Mouse (Mus musculus) limb, embryonic 11.5 days (tissue): ENCODE results near the gene Oca2. TPM values are rescaled to one million over a fixed set of nuclear protein-coding genes. Genes with fewer than 3 reads are reported as not detected.

Source experiments
- ATAC-seq: fragments of 200-750 bp; cut with Nextera tagmentation; 2 replicates; pipeline ENCODE4 v1.8.0; 2017; ENCODE audit warnings: low read depth; ENCODE audit not compliant: insufficient number of reproducible peaks, low FRiP score, low TSS enrichment
- DNase-seq: peaks from one replicate; pipeline ENCODE4 v3.0.0-alpha.2; 2015; ENCODE audit warnings: low spot score
- H3K27ac ChIP-seq: fragments of 300-500 bp; sonication (generic); replicated peaks from 2 replicates; pipeline ENCODE4 v1.5.1; 2014; ENCODE audit warnings: low read depth, mild to moderate bottlenecking, low read length
- H3K27me3 ChIP-seq: fragments of 300-500 bp; sonication (generic); 2 replicates; pipeline ENCODE4 v1.6.1; 2014; ENCODE audit warnings: mild to moderate bottlenecking, low read length, mixed read lengths; ENCODE audit not compliant: control insufficient read depth, insufficient read depth
- H3K36me3 ChIP-seq: fragments of 300-500 bp; sonication (generic); 2 replicates; pipeline ENCODE4 v1.6.1; 2014; ENCODE audit warnings: mild to moderate bottlenecking, low read length, moderate library complexity, mixed read lengths; ENCODE audit not compliant: control insufficient read depth, insufficient read depth
- H3K4me1 ChIP-seq: fragments of 300-500 bp; sonication (generic); 2 replicates; pipeline ENCODE4 v1.6.1; 2014; ENCODE audit warnings: low read length, mixed read lengths; ENCODE audit not compliant: control insufficient read depth, insufficient read depth
- H3K4me2 ChIP-seq: fragments of 300-500 bp; sonication (generic); 2 replicates; pipeline ENCODE4 v1.6.1; 2014; ENCODE audit warnings: low read depth, mild to moderate bottlenecking, moderate library complexity; ENCODE audit not compliant: severe bottlenecking
- H3K4me3 ChIP-seq: fragments of 300-500 bp; sonication (generic); 2 replicates; pipeline ENCODE4 v1.5.1; 2014; ENCODE audit warnings: low read depth, low read length
- H3K9ac ChIP-seq: fragments of 300-500 bp; sonication (generic); 2 replicates; pipeline ENCODE4 v1.6.1; 2014; ENCODE audit warnings: mild to moderate bottlenecking, low read length
- H3K9me3 ChIP-seq: fragments of 300-500 bp; sonication (generic); 2 replicates; pipeline ENCODE4 v1.6.1; 2016; ENCODE audit warnings: low read length; ENCODE audit not compliant: control insufficient read depth
- WGBS: fragments of 180-500 bp; shearing (Covaris S2); extraction: QIAGEN DNeasy Blood & Tissue Kit; methylation state at CpG from one replicate; pipeline ENCODE4 v1.1.7; 2014; 5-methylcytosine and 5-hydroxymethylcytosine counted together
- polyA plus RNA-seq: library from polyadenylated mRNA; unstranded; fragments of >200 nt; fragmentation: Nextera tagmentation; extraction: Ambion mirVana; gene quantifications from 2 replicates; pipeline ENCODE4 v1.2.1, GENCODE M21; 2014

Gene Oca2
- polyA plus RNA-seq, 1 experiment from 2014 or later: not detected

GRCm38 (mm10) chr7:56315630-56316529, 76.3 kb downstream of the Oca2 start:
- H3K36me3 ChIP-seq: no peaks in the 10 kb centered on the region
- H3K27me3 ChIP-seq: no peaks in the 10 kb centered on the region
- ATAC-seq (no peak), DNase-seq (no peak)
- WGBS: 62% methylated on average over 7 of the region's 7 CpGs
- no peak overlapping the region for H3K4me2 ChIP-seq
- H3K9me3 ChIP-seq: no peaks in the 10 kb centered on the region
- H3K27ac ChIP-seq: no peak overlapping the region
- H3K4me1 ChIP-seq: no peaks in the 10 kb centered on the region
- no peak overlapping the region for H3K4me3 ChIP-seq
- H3K9ac ChIP-seq: no peak overlapping the region

- Histone ChIP-seq H3K27me3 (no peaks in the 10 kb centered on the region), H3K4me3 (no peak overlapping the region), H3K9me3 (no peaks in the 10 kb centered on the region), H3K36me3 (no peaks in the 10 kb centered on the region), H3K4me2 (no peak overlapping the region), H3K4me1 (no peaks in the 10 kb centered on the region), H3K27ac (no peak overlapping the region), H3K9ac (no peak overlapping the region)
- ATAC-seq: no peak
- 55% methylated on average over 4 of the region's 4 CpGs for WGBS
- peak; percentile 25 for DNase-seq
Measured at GRCm38 (mm10) chr7:56327738-56328137, 88.2 kb downstream of the Oca2 start.

GRCm38 (mm10) chr7:56348528-56348927, 109.0 kb downstream of the Oca2 start:
- 49% methylated on average over 3 of the region's 3 CpGs for WGBS

GRCm38 (mm10) chr7:56356658-56357342, 117.2 kb downstream of the Oca2 start:
- 88% methylated on average over 4 of the region's 4 CpGs for WGBS
- H3K27ac ChIP-seq: no peak overlapping the region

More at GRCm38 (mm10) chr7:56348528-56348927, 109.0 kb downstream of the Oca2 start:
- DNase-seq: no peak
- ATAC-seq: no peak
- H3K36me3 ChIP-seq: no peaks in the 10 kb centered on the region
- H3K9ac ChIP-seq: no peak overlapping the region
- H3K27me3 ChIP-seq: no peaks in the 10 kb centered on the region
- no peak overlapping the region for H3K4me2 ChIP-seq
- H3K27ac ChIP-seq: no peak overlapping the region
- H3K4me3 ChIP-seq: no peak overlapping the region
- no peaks in the 10 kb centered on the region for H3K9me3 ChIP-seq
- no peaks in the 10 kb centered on the region for H3K4me1 ChIP-seq

GRCm38 (mm10) chr7:56381750-56382421, 142.3 kb downstream of the Oca2 start:
- no peaks in the 10 kb centered on the region for H3K4me1 ChIP-seq
- 86% methylated on average over 4 of the region's 4 CpGs for WGBS
- no peak overlapping the region for H3K4me2 ChIP-seq
- H3K27me3 ChIP-seq: no peaks in the 10 kb centered on the region
- H3K9me3 ChIP-seq: no peaks in the 10 kb centered on the region
- ATAC-seq (no peak), DNase-seq (no peak)
- no peak overlapping the region for H3K4me3 ChIP-seq
- H3K36me3 ChIP-seq: no peaks in the 10 kb centered on the region
- H3K27ac ChIP-seq: no peak overlapping the region
- no peak overlapping the region for H3K9ac ChIP-seq

More at GRCm38 (mm10) chr7:56356658-56357342, 117.2 kb downstream of the Oca2 start:
- no peaks in the 10 kb centered on the region for H3K36me3 ChIP-seq
- H3K4me3 ChIP-seq: no peak overlapping the region
- no peak overlapping the region for H3K9ac ChIP-seq
- no peaks in the 10 kb centered on the region for H3K27me3 ChIP-seq
- no peaks in the 10 kb centered on the region for H3K4me1 ChIP-seq
- DNase-seq (no peak), ATAC-seq (no peak)
- H3K4me2 ChIP-seq: no peak overlapping the region
- no peaks in the 10 kb centered on the region for H3K9me3 ChIP-seq

GRCm38 (mm10) chr7:56382706-56383105, 143.1 kb downstream of the Oca2 start:
- Histone ChIP-seq H3K27me3 (no peaks in the 10 kb centered on the region), H3K9ac (no peak overlapping the region), H3K9me3 (no peaks in the 10 kb centered on the region), H3K4me3 (no peak overlapping the region), H3K27ac (no peak overlapping the region), H3K4me1 (no peaks in the 10 kb centered on the region), H3K4me2 (no peak overlapping the region), H3K36me3 (no peaks in the 10 kb centered on the region)
- ATAC-seq: no peak
- WGBS: 83% methylated on average over 1 of the region's 1 CpGs
- DNase-seq: no peak

GRCm38 (mm10) chr7:56388295-56388694, 148.7 kb downstream of the Oca2 start:
- H3K27me3 ChIP-seq: no peaks in the 10 kb centered on the region
- ATAC-seq: no peak
- H3K4me1 ChIP-seq: no peaks in the 10 kb centered on the region
- DNase-seq: no peak
- H3K9me3 ChIP-seq: no peaks in the 10 kb centered on the region
- no peak overlapping the region for H3K4me3 ChIP-seq
- H3K9ac ChIP-seq: no peak overlapping the region
- 79% methylated on average over 2 of the region's 2 CpGs for WGBS
- no peaks in the 10 kb centered on the region for H3K36me3 ChIP-seq
- H3K4me2 ChIP-seq: no peak overlapping the region
- no peak overlapping the region for H3K27ac ChIP-seq

- no peak overlapping the region for H3K27ac ChIP-seq
- WGBS: 66% methylated on average over 6 of the region's 6 CpGs
- no peak for DNase-seq
- no peak overlapping the region for H3K4me3 ChIP-seq
- no peaks in the 10 kb centered on the region for H3K27me3 ChIP-seq
- no peaks in the 10 kb centered on the region for H3K36me3 ChIP-seq
- H3K9ac ChIP-seq: no peak overlapping the region
- no peak for ATAC-seq
- no peaks in the 10 kb centered on the region for H3K9me3 ChIP-seq
- H3K4me1 ChIP-seq: no peaks in the 10 kb centered on the region
- H3K4me2 ChIP-seq: no peak overlapping the region
Measured at GRCm38 (mm10) chr7:56418182-56418836, 178.7 kb downstream of the Oca2 start.
